Mouse (Mus musculus) testis, adult 2 months (tissue): ENCODE measurements around the gene Scaf8. TPM values are rescaled to one million over a fixed set of nuclear protein-coding genes. Genes with fewer than 3 reads are reported as not detected.

Experiments used
- H3K27ac ChIP-seq: fragments of 200-500 bp; 2 replicates; pipeline ENCODE4 v1.5.1; 2012; ENCODE audit warnings: low read depth, low read length; ENCODE audit not compliant: control insufficient read depth, insufficient read depth
- H3K27me3 ChIP-seq: fragments of 200-500 bp; 2 replicates; pipeline ENCODE4 v1.6.1; 2012; ENCODE audit warnings: mild to moderate bottlenecking, low read length, moderate library complexity; ENCODE audit not compliant: control insufficient read depth, insufficient read depth
- H3K36me3 ChIP-seq: fragments of 200-500 bp; 2 replicates; pipeline ENCODE4 v1.6.1; 2012; ENCODE audit warnings: mild to moderate bottlenecking, low read length; ENCODE audit not compliant: control insufficient read depth, insufficient read depth
- H3K4me1 ChIP-seq: fragments of 200-500 bp; 2 replicates; pipeline ENCODE4 v1.6.1; 2012; ENCODE audit warnings: low read length; ENCODE audit not compliant: control insufficient read depth, insufficient read depth
- H3K4me3 ChIP-seq: fragments of 200-500 bp; 2 replicates; pipeline ENCODE4 v1.5.1; 2012; ENCODE audit warnings: low read depth, mild to moderate bottlenecking, low read length, moderate library complexity, mixed read lengths; ENCODE audit not compliant: control insufficient read depth
- CTCF ChIP-seq: fragments of 200-500 bp; IDR thresholded peaks from 2 replicates; pipeline ENCODE4 v1.5.1; 2012; ENCODE audit warnings: low read depth, mild to moderate bottlenecking, inconsistent platforms, low read length, moderate library complexity; ENCODE audit not compliant: control insufficient read depth, insufficient read depth, insufficient replicate concordance
- POLR2A ChIP-seq: fragments of 200-500 bp; IDR thresholded peaks from 2 replicates; pipeline ENCODE4 v1.6.1; 2012; ENCODE audit warnings: low read depth, mild to moderate bottlenecking, inconsistent platforms, low read length, moderate library complexity; ENCODE audit not compliant: control insufficient read depth
- polyA plus RNA-seq: library from polyadenylated mRNA; depleted of rRNA; stranded (reverse); fragments of >200 nt; gene quantifications from 2 replicates; pipeline ENCODE4 v1.2.3, GENCODE M21; 2012; rRNA removed

Gene Scaf8
- polyA plus RNA-seq, 1 experiment = 15.6 TPM

DNA sequence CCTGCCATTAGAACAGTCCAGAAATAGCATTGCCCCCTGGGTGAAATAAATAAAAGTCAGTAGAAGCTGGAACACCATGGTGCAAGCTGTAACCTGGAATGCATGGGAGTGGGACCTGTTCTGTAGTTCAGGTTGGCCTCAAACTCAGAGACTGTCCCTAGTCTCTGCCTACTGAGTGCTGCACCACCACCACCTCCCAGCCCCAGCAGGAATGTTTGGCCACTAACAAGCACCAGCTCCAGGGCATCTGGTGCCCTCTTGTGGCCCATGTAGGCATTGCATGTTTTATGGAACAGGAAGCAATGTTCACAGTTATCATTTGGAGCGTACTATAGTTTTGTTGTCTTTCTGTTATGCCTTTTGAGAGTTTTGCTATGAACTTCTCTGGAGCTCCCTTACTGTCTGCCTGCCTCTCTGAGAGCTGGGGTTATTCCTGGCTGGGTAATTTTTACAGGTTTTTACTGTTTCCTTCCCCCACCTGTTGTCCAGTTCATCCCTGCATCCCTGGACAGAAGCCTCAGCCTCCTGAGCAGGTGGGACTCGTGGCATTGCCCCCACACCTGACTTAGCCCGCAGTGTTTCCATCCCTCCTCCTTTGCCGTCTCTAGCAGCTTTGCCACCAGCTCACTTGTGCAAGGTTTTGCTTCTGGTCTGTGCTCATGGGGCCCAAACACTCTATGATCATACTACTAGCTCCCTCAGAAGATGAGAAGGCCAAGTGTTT lies 109.8 kb downstream of the Scaf8 start:
- no peak overlapping the region for H3K27ac ChIP-seq
- no peak overlapping the region for H3K4me3 ChIP-seq
- no peaks in the 10 kb centered on the region for H3K4me1 ChIP-seq
- no peaks in the 10 kb centered on the region for H3K36me3 ChIP-seq
- TF ChIP-seq CTCF (peak; percentile 87; the same call in 1 of the 2 replicates), POLR2A (no peak)
- no peaks in the 10 kb centered on the region for H3K27me3 ChIP-seq

DNA sequence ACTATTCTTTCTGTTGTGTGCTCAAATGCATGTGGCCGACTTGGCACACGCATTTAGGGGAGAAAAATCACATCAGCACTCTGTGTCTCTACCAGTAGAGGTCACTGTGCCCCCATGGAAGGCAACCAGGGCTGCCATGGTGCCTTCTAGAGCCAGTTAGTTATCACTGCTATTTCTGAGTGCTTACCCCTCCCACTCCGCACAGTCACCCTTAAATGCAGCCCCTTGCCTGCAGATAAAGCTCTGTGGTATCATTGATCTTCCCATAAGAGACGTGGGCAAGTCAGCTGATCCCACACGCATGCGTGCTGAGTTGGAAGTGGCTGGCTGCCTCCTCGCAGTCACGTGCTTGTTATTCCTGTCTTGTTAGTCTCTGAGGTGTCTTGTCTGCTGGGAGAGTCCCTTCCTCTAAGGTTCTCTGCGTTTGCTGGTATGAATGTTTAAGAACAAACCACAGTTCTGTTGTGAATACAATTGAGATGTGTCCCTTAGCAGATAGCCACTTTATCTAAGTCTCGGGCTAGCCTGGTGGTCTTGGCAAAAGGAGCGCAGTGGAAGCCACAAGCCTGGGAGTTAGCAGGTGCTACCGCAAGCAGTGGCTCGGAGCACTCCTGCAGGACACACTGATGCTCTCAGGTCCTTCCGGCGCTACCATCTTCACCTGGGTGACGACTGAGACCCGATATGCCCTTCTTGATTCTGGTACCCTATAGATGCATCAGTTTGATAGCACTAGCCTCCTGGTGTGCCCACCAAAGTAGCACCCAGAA lies 115.6 kb downstream of the Scaf8 start:
- H3K36me3 ChIP-seq = no peaks in the 10 kb centered on the region
- H3K27me3 ChIP-seq = no peaks in the 10 kb centered on the region
- TF ChIP-seq CTCF (peak; percentile 75; the same call in 1 of the 2 replicates), POLR2A (no peak)
- H3K4me3 ChIP-seq = peak overlapping the region; percentile 23; the same call in 1 of the 2 replicates
- peaks cover 2% of the 10 kb centered on the region; the same call in 1 of the 2 replicates for H3K4me1 ChIP-seq
- no peak overlapping the region for H3K27ac ChIP-seq

DNA sequence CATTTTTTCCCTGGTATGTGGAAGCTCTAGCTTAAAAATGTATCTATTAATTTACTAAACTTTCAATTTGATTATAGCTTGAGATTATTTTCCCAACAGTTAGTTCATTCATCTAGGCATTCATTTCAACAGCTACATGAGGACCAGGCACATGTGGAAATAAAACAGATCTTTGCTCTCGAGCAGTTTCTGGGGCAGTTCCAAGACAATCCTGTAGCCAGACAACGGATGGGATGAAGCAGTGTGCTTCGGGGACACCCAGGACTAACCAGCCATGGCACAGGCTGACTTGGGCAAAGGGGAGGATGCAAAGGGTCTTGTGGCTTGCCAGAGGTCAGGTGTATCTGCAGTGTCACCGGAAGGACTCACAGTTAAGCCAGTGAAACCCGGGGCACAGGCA lies 117.9 kb downstream of the Scaf8 start:
- H3K36me3 ChIP-seq = no peaks in the 10 kb centered on the region
- peaks cover 2% of the 10 kb centered on the region; the same call in 1 of the 2 replicates for H3K4me1 ChIP-seq
- no peak overlapping the region for H3K27ac ChIP-seq
- H3K27me3 ChIP-seq = no peaks in the 10 kb centered on the region
- TF ChIP-seq CTCF = no peak
- no peak for TF ChIP-seq POLR2A
- H3K4me3 ChIP-seq = no peak overlapping the region

DNA sequence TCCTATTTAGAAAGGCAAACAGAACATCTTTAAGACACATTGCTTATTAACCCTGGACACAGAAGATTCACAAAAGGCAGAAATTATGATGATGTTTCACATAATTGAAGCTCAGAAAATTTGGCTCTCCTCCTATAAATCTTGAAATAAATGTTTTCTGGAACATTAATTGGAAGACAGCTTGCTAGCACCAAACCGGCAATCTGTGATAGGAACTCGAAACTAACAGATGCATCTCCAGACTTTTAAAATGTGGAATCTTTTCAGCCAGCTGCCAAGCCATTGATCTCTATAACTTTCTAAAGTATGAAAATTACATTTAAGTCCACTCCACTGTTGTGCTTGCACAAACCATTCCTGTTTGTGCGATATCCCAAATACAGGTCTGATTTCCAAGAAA lies 128.9 kb downstream of the Scaf8 start:
- Histone ChIP-seq H3K4me3 (no peak overlapping the region), H3K27me3 (no peaks in the 10 kb centered on the region), H3K4me1 (no peaks in the 10 kb centered on the region), H3K36me3 (no peaks in the 10 kb centered on the region), H3K27ac (no peak overlapping the region)
- no peak for TF ChIP-seq POLR2A
- TF ChIP-seq CTCF = no peak

DNA sequence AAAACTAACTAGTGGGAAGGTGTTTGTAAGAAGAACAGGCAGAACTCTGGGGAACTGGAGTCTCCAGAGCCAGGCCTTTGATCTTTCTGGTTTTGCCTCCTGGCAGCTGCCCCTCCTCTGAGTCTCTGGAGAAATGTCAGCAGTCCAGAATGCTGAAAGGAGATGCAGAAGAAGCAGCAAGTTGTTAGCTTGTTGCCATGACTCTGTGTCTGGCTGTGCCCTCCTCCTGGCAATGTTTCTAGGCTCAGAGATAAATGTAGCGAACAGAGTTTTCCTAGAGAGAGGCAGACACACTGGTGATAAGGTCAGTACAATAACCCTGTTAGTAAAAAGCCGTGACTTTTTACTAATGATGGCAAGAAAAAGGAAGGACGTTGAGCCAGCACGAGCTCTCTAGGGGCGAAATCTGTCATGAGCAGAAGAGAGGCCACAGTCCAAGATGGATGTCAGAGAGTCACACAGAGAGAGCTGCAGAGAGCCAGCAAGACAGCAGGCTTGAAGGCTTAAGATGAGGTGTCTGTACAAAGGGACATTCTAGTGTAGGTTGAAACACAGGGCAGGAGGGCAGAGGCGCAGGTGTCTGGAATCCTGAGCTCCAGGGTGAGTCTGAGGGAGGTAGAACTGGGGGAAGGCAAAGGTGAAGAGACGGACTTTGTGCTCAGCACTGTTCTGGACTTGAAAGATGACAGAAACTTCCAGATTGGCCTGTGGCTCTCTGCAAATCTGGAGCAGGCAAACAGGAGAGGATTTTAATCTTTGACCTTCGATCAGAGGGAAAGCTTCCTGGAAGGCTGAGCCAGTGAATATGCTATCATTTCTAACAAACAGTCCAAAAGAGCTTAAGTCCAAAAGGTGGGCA lies 130.3 kb downstream of the Scaf8 start:
- Histone ChIP-seq H3K27me3 (no peaks in the 10 kb centered on the region), H3K36me3 (no peaks in the 10 kb centered on the region), H3K27ac (no peak overlapping the region), H3K4me1 (no peaks in the 10 kb centered on the region), H3K4me3 (no peak overlapping the region)
- TF ChIP-seq POLR2A (no peak), CTCF (no peak)

DNA sequence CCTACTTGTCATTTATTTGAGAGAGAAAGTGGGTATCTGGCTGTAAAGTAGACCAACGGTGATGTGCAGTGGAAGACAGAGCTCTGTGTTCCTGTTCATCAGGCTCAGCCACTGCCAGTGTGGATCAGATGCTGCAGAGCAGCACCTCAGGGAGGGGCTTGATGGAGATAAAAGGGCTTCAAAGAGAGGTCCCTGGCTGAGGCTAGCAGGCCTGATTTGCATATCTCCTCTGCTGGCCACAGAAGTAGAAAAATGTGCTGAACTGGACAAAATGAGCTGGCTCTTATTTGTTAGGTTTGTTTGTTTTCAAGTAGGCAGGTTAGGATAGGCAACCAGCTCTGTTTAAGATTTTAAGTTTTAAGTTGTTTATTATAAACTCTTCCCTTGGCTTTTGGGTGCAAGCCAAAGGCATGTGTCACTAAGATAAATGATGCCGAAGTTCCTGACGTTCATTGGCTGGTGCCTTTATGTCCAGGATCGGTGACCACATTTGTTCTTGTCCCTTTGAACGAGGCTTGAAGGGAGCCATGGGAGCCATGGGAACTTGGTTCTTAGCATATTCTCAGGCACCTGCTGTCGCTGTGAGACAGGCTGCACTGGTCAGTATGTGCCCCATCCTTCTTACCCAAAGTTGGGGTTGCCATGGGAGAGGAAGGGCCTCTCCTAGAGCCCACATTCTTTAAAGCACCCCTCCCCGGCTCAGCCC lies 132.0 kb downstream of the Scaf8 start:
- Histone ChIP-seq H3K27ac (no peak overlapping the region), H3K36me3 (no peaks in the 10 kb centered on the region), H3K4me3 (no peak overlapping the region), H3K4me1 (no peaks in the 10 kb centered on the region), H3K27me3 (no peaks in the 10 kb centered on the region)
- TF ChIP-seq CTCF = no peak
- no peak for TF ChIP-seq POLR2A

Other genes starting within 250 kb of the Scaf8 start
- 0.93 and 1.1 TPM in 2 replicates for gene Tiam2, start 211.6 kb downstream of the Scaf8 start, polyA plus RNA-seq